In genomic region chr15:89523283-89523832, GRCm38 (mm10) we compare ENCODE assay signal across 8 mouse cellular contexts. TPM values are rescaled to one million over a fixed set of nuclear protein-coding genes. Genes with fewer than 3 reads are reported as not detected.
DNase-seq lines count a peak whose midpoint lies in the region; ATAC-seq and TF ChIP-seq lines count a peak whose summit lies in the region.

No protein-coding gene starts in this region.

- 0 out of 2 replicates have a peak, but pooled peaks have one; percentile 10 for ATAC-seq in cerebellum, adult (ENCODE audit: insufficient number of reproducible peaks, low FRiP score, low TSS enrichment)
- ATAC-seq in embryonic facial prominence, embryonic 15.5 days (ENCODE audit: insufficient number of reproducible peaks, low FRiP score, low TSS enrichment, low read depth) = peak; percentile 45; the same call in 1 of the 2 replicates
- peak; percentile 38; the same call in 1 of the 2 replicates for ATAC-seq in limb, embryonic 14.5 days (ENCODE audit: low FRiP score, low read depth)
- peak; percentile 76 for ATAC-seq in stomach, embryonic 14.5 days (ENCODE audit: insufficient number of reproducible peaks, insufficient read depth, low FRiP score, low read depth)

- H3K4me3 ChIP-seq in E14TG2a.4 (replicated peaks; ENCODE audit: low read length) = peak overlapping the region; percentile 78
- peak overlapping the region; percentile 64 for H3K4me3 ChIP-seq in embryonic facial prominence, embryonic 15.5 days (replicated peaks)
- H3K4me3 ChIP-seq in limb, embryonic 14.5 days (replicated peaks; ENCODE audit: low read length) = peak overlapping the region; percentile 46
- peak overlapping the region; percentile 53 for H3K4me3 ChIP-seq in stomach, embryonic 14.5 days (ENCODE audit: low read depth, low read length)

- H3K36me3 ChIP-seq in E14TG2a.4 (ENCODE audit: insufficient read depth, low read length) = no peaks in the 10 kb centered on the region
- no peaks in the 10 kb centered on the region; the same call in 1 of the 2 replicates for H3K36me3 ChIP-seq in embryonic facial prominence, embryonic 15.5 days
- H3K36me3 ChIP-seq in limb, embryonic 14.5 days (ENCODE audit: control insufficient read depth, insufficient read depth, low read length) = peaks cover 5% of the 10 kb centered on the region; the same call in 1 of the 2 replicates
- no peaks in the 10 kb centered on the region for H3K36me3 ChIP-seq in stomach, embryonic 14.5 days (ENCODE audit: control insufficient read depth, insufficient read depth, low read length)

- H3K27me3 ChIP-seq in E14TG2a.4 (ENCODE audit: insufficient read depth, low read length) = peaks cover 53% of the 10 kb centered on the region
- H3K27me3 ChIP-seq in embryonic facial prominence, embryonic 15.5 days = peaks cover 19% of the 10 kb centered on the region; the same call in 1 of the 2 replicates
- H3K27me3 ChIP-seq in limb, embryonic 14.5 days (ENCODE audit: control insufficient read depth, insufficient read depth, low read length) = no peaks in the 10 kb centered on the region
- H3K27me3 ChIP-seq in stomach, embryonic 14.5 days (ENCODE audit: control insufficient read depth, insufficient read depth, low read length) = no peaks in the 10 kb centered on the region

- peak overlapping the region; percentile 93 for H3K4me2 ChIP-seq in embryonic facial prominence, embryonic 15.5 days (replicated peaks)
- peak overlapping the region; percentile 91 for H3K4me2 ChIP-seq in limb, embryonic 14.5 days (replicated peaks; ENCODE audit: low read depth, low read length, severe bottlenecking)
- peak overlapping the region; percentile 94 for H3K4me2 ChIP-seq in stomach, embryonic 14.5 days (replicated peaks; ENCODE audit: low read depth, low read length)

- TF ChIP-seq POLR2A in limb, embryonic 14.5 days (IDR thresholded peaks at IDR 0.05; ENCODE audit: borderline replicate concordance, extremely low read depth, insufficient read depth, insufficient read length) = no peak

- H3K4me1 ChIP-seq in E14TG2a.4 (replicated peaks; ENCODE audit: low read depth, low read length) = peaks cover 26% of the 10 kb centered on the region
- peaks cover 15% of the 10 kb centered on the region for H3K4me1 ChIP-seq in embryonic facial prominence, embryonic 15.5 days
- 0 out of 2 replicates have a peak, but pooled peaks cover 3% of the 10 kb centered on the region for H3K4me1 ChIP-seq in limb, embryonic 14.5 days (ENCODE audit: control insufficient read depth, insufficient read depth, low read length)
- 0 out of 2 replicates have a peak, but pooled peaks cover 3% of the 10 kb centered on the region for H3K4me1 ChIP-seq in stomach, embryonic 14.5 days (ENCODE audit: control insufficient read depth, insufficient read depth, low read length)

- WGBS in embryonic facial prominence, embryonic 15.5 days = 6% methylated on average over 34 of the region's 47 CpGs
- WGBS in limb, embryonic 14.5 days = 11% methylated on average over 20 of the region's 47 CpGs
- WGBS in stomach, embryonic 14.5 days = 5% methylated on average over 39 of the region's 47 CpGs

- no peak for DNase-seq in cerebellum, postnatal 4 days (ENCODE audit: low spot score in 2 of 2)
- DNase-seq in limb, embryonic 14.5 days (ENCODE audit: low spot score) = no peak
- no peak for DNase-seq in MN1 (ENCODE audit: low spot score)
- DNase-seq in urinary bladder, adult 2 months (ENCODE audit: low spot score) = no peak

- H3K9me3 ChIP-seq in E14TG2a.4 (ENCODE audit: low read length) = no peaks in the 10 kb centered on the region
- H3K9me3 ChIP-seq in embryonic facial prominence, embryonic 15.5 days (replicated peaks) = no peaks in the 10 kb centered on the region
- no peaks in the 10 kb centered on the region for H3K9me3 ChIP-seq in limb, embryonic 14.5 days (ENCODE audit: control insufficient read depth, low read length)
- H3K9me3 ChIP-seq in stomach, embryonic 14.5 days (ENCODE audit: control insufficient read depth, low read depth, low read length) = no peaks in the 10 kb centered on the region

- no peak for TF ChIP-seq CTCF in E14TG2a.4 (conservative IDR thresholded peaks at IDR 0.05; ENCODE audit: low read length)

- no peak overlapping the region for H3K27ac ChIP-seq in embryonic facial prominence, embryonic 15.5 days (replicated peaks)
- no peak overlapping the region for H3K27ac ChIP-seq in limb, embryonic 14.5 days (replicated peaks; ENCODE audit: low read depth, low read length)
- H3K27ac ChIP-seq in stomach, embryonic 14.5 days (ENCODE audit: low read length) = no peak overlapping the region

- H3K9ac ChIP-seq in embryonic facial prominence, embryonic 15.5 days = no peak overlapping the region
- H3K9ac ChIP-seq in limb, embryonic 14.5 days (ENCODE audit: low read depth, low read length, severe bottlenecking) = peak overlapping the region; percentile 48; the same call in 1 of the 2 replicates
- no peak overlapping the region for H3K9ac ChIP-seq in stomach, embryonic 14.5 days (replicated peaks; ENCODE audit: low read depth, low read length)

RNA-seq across cellular contexts. Expression of gene Shank3, which starts 23.9 kb away (rescaled TPM):
- 2.3 and 3.0 TPM in 2 replicates for polyA plus RNA-seq in embryonic facial prominence, embryonic 15.5 days (2015; fragmentation: Nextera tagmentation; extraction: Ambion mirVana)
- 18.4 and 25.1 TPM in 2 replicates for polyA plus RNA-seq in limb, embryonic 14.5 days (2012; rRNA removed)
- 2.4 and 2.7 TPM in 2 replicates for polyA plus RNA-seq in limb, embryonic 14.5 days (2014; fragmentation: Nextera tagmentation; extraction: Ambion mirVana)
- polyA plus RNA-seq in stomach, embryonic 14.5 days (2014; fragmentation: Nextera tagmentation; extraction: Ambion mirVana) = 2.4 and 2.8 TPM in 2 replicates
- polyA plus RNA-seq in urinary bladder, adult 2 months (2012; rRNA removed) = 7.1 and 8.8 TPM in 2 replicates

RNA-seq across cellular contexts. Expression of gene Acr, which starts 44.8 kb away (rescaled TPM):
- polyA plus RNA-seq in embryonic facial prominence, embryonic 15.5 days (2015; fragmentation: Nextera tagmentation; extraction: Ambion mirVana) = 0.13 and 0.24 TPM in 2 replicates
- polyA plus RNA-seq in limb, embryonic 14.5 days (2012; rRNA removed) = 1.4 and 2.5 TPM in 2 replicates
- polyA plus RNA-seq in limb, embryonic 14.5 days (2014; fragmentation: Nextera tagmentation; extraction: Ambion mirVana) = 0.21 and 0.61 TPM in 2 replicates
- 0.27 and 0.64 TPM in 2 replicates for polyA plus RNA-seq in stomach, embryonic 14.5 days (2014; fragmentation: Nextera tagmentation; extraction: Ambion mirVana)
- polyA plus RNA-seq in urinary bladder, adult 2 months (2012; rRNA removed) = 0.63 and 0.71 TPM in 2 replicates

RNA-seq across cellular contexts. Expression of gene Arsa, which starts 46.1 kb away (rescaled TPM):
- polyA plus RNA-seq in embryonic facial prominence, embryonic 15.5 days (2015; fragmentation: Nextera tagmentation; extraction: Ambion mirVana) = 27.8 and 30.1 TPM in 2 replicates
- 30.7 and 38.5 TPM in 2 replicates for polyA plus RNA-seq in limb, embryonic 14.5 days (2012; rRNA removed)
- 18.3 and 21.7 TPM in 2 replicates for polyA plus RNA-seq in limb, embryonic 14.5 days (2014; fragmentation: Nextera tagmentation; extraction: Ambion mirVana)
- 14.8 and 16.7 TPM in 2 replicates for polyA plus RNA-seq in stomach, embryonic 14.5 days (2014; fragmentation: Nextera tagmentation; extraction: Ambion mirVana)
- polyA plus RNA-seq in urinary bladder, adult 2 months (2012; rRNA removed) = 35.4 TPM in 2 replicates

Comparison
In these comparisons a context has a peak if more than half of its experiments do, and no peak if none do; other contexts are left out.
1. ATAC-seq: peak in every context shown above with its lines; median percentile 76 in stomach, embryonic 14.5 days; 45 in embryonic facial prominence, embryonic 15.5 days; 38 in limb, embryonic 14.5 days; 10 in cerebellum, adult.